Mouse (Mus musculus) spleen, postnatal 4 days (tissue): ENCODE results near the gene B430305J03Rik.

Source experiments
- DNase-seq, 2 experiments: peaks; one replicate each; pipeline ENCODE4 v3.0.0; 2022; ENCODE audit warnings: low spot score in 2 of 2

Gene B430305J03Rik

DNA sequence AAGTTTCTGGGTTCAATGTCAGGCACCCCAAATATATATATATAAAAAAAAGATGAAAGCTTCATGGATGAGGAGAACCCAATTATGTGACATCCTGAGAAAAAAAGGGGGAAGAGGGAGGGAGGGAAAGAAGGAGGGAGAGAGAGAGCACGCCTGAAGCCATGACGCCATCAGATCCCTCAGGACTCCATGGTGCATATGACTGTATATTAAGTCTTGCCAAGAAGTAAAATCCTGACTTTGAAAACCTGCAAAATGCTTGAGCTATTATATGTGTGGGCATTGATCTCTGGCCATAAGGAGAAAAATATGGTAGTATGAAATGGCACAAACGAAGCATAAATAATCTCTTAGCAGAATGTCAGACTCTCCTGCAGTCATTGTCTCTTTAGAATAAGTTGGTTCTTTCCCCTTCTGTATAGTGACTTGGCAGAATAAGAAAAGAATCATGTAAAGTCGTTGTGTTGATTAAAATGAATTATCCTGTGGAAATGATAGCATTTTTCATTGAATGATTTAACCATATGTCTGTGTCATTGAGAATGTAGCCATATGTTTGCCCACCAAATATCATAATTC, 17.6 kb downstream of the B430305J03Rik start:
- DNase-seq = no peak

DNA sequence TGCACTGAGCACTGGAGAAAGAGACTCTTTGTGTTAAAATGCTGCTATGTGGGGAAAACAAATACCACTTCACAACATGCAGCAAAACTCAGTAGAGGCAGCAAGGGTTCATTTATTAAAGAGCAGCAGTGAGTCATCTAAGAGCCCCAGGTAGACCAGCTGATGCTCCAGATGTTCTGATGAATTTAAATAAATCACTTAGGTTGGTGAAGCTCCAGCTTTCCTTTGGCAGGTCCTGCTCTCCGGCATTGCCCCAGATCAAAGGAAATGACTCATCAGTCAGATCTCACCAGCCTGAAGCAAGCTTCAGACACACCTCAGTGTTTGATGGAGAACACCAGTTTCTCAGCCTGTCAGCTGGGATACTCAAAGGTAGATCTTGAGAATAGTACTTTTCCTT, 20.1 kb downstream of the B430305J03Rik start:
- no peak for DNase-seq

- DNase-seq = no peak
Measured at GRCm38 (mm10) chr3:61344031-61344430, 21.7 kb downstream of the B430305J03Rik start.

GRCm38 (mm10) chr3:61340321-61340720, 25.4 kb downstream of the B430305J03Rik start:
- DNase-seq = no peak

- no peak for DNase-seq
Measured at GRCm38 (mm10) chr3:61337230-61337629, 28.5 kb downstream of the B430305J03Rik start.

DNA sequence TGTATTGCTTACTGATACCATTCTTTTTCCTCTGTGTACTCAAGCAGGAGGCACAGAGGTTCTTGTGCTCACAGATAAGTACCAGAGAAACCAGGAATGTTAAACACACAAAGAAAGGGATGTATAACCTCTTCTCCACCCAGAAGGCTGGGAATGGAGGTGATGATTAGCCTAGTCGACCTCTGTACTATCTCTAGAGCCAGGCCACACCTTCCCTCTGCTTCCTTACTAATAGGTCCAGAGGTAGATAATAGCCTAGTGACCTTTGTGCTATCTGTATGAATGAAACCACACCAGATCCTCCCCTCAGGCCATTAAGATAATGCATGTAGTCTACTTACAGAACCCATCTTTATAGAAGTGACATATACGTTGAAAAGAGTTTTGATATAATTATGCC, 29.5 kb downstream of the B430305J03Rik start:
- no peak for DNase-seq

DNA sequence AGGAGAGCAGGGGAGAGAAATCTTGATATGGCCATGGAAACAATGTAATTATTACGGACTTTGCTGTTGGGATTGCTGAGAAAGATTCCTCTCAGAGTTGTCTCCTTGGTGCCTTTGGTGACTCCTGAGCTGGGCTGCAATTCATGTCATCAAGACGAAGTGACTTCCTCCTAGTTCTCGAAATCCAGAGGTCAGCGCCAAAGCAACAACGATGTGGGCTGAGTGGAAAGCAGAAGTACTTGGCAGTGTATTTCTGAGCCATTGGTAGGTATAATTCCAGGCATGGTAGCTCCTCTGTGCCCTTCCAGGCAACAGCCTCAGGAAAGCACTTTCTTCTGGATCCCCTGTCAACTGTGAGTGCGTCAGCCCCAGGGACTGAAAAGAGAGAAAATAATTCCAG, 44.1 kb downstream of the B430305J03Rik start:
- DNase-seq = no peak

DNA sequence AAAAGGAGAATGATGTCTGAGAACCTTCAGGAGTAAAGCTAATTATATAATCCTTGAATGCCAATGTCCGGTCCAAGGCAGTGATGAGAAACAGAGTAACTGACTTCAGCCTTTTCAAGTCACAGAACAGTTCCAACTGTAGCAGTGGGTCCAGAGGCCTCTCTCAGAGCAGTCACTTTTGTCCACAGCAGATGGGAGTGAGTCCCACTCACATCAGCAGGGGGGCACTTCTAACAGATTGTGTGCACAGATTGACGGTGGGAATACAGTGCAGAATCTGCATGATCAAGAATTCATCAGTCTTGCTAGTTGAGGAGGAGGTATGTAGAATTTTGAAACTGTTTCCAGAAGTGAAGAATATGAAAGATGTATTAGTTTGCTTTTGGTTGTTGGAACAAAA, 45.7 kb downstream of the B430305J03Rik start:
- DNase-seq = no peak

GRCm38 (mm10) chr3:61315002-61315401, 50.7 kb downstream of the B430305J03Rik start:
- DNase-seq = no peak
